Mouse (Mus musculus) macrophage (primary cell): ENCODE results near the gene Fbxo34. TPM values are rescaled to one million over a fixed set of nuclear protein-coding genes. Genes with fewer than 3 reads are reported as not detected.
"Not testable (repeated sequence)": the region's sequence is repeated elsewhere in the genome, so short reads cannot be mapped to it uniquely, and the experiment has no call there.

Experiments used
- H3K27ac ChIP-seq: fragments of 350-480 bp; formaldehyde crosslinking; 2 replicates; pipeline ENCODE4 v1.9.0; 2021
- H3K36me3 ChIP-seq: fragments of 350-480 bp; formaldehyde crosslinking; 2 replicates; pipeline ENCODE4 v1.9.0; 2021; ENCODE audit errors: inconsistent target
- H3K4me3 ChIP-seq: fragments of 350-480 bp; formaldehyde crosslinking; 2 replicates; pipeline ENCODE4 v1.9.0; 2021; ENCODE audit errors: inconsistent target
- H3K79me2 ChIP-seq: fragments of 350-480 bp; formaldehyde crosslinking; 2 replicates; pipeline ENCODE4 v1.9.0; 2021; ENCODE audit errors: inconsistent target
- WGBS: methylation state at CpG from one replicate; pipeline ENCODE4 v1.1.7; 2026; ENCODE audit warnings: inconsistent platforms; ENCODE audit not compliant: missing documents; 5-methylcytosine and 5-hydroxymethylcytosine counted together
- polyA plus RNA-seq: library from polyadenylated mRNA; stranded (reverse); fragments of 250-400 nt; gene quantifications from 3 replicates; pipeline ENCODE4 v1.2.4, GENCODE M21; 2018; ENCODE audit warnings: inconsistent platforms

Fbxo34 gene
- polyA plus RNA-seq, 1 experiment from 2014 or later: 16.6 TPM

DNA sequence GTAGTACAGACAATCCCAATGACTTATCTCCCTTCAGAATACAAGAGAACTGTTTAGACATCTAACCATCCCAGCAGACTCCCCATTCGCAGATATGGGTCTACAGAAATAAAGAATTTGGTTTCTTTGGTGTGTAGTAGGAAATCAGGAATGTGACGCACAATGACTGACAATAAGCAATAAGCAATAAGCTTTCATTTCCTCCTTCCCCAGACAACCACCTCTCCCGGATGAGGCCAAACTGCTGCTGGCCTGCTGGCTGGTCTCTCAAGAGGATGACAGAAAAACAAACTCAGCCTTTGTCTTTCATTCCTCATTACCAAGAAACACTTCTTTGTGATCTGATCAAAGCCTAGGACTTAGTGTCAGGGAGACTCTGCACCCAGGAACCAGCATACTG, 92.1 kb downstream of the Fbxo34 start:
- Histone ChIP-seq H3K79me2 (no peaks in the 10 kb centered on the region), H3K4me3 (no peak overlapping the region), H3K27ac (peak overlapping the region; percentile 79), H3K36me3 (peaks cover 32% of the 10 kb centered on the region)
- 43% methylated on average over 3 of the region's 3 CpGs for WGBS

- no peak overlapping the region for H3K27ac ChIP-seq
- no peak overlapping the region for H3K4me3 ChIP-seq
- WGBS: 96% methylated on average over 5 of the region's 5 CpGs
- peaks cover 49% of the 10 kb centered on the region for H3K36me3 ChIP-seq
- no peaks in the 10 kb centered on the region for H3K79me2 ChIP-seq
Observed at GRCm38 (mm10) chr14:47544286-47544685, 94.1 kb downstream of the Fbxo34 start.

- no peaks in the 10 kb centered on the region for H3K79me2 ChIP-seq
- no peak overlapping the region for H3K4me3 ChIP-seq
- H3K27ac ChIP-seq: no peak overlapping the region
- peaks cover 55% of the 10 kb centered on the region for H3K36me3 ChIP-seq
- 97% methylated on average over 4 of the region's 4 CpGs for WGBS
Observed at GRCm38 (mm10) chr14:47544877-47545276, 94.7 kb downstream of the Fbxo34 start.

DNA sequence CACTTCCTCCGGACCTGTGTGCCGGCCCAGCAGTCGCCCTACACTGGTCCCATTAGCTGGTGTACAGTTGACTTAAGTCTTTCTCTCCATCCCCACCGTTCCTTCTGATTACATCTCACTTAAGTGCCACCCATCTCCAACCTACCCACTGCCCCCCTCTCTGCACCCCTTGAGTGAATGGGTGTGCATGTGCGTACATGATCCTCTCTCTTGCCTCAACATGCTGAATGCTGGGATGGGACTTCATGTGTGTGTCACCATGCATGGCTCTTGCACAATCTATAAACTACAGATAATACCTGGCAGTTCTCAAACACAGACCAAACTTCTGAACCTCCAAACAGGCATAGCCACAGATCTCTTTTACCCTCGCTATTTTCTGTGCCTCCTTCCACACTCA, 101.4 kb downstream of the Fbxo34 start:
- H3K79me2 ChIP-seq: no peaks in the 10 kb centered on the region
- WGBS: 100% methylated on average over 4 of the region's 6 CpGs
- peaks cover 57% of the 10 kb centered on the region for H3K36me3 ChIP-seq
- no peak overlapping the region for H3K27ac ChIP-seq
- H3K4me3 ChIP-seq: no peak overlapping the region

DNA sequence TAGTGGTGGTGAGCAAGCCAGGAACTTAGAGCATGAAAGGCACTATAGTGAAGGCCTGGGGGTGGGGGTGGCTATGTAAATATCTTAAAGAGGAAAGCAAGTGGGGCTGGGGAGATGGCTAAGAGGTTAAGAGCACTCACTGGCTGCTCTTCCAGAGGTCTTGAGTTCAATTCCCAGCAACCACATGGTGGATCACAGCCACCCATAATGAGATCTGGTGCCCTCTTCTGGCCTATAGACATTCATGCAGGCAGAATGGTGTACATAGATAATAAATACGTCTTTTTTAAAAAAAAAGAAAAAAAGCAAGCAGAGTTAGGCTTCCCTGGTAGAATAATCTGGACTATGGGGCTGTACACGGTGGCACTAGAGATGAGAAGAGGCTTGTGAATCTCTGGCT, 103.2 kb downstream of the Fbxo34 start:
- Histone ChIP-seq H3K36me3 (peaks cover 53% of the 10 kb centered on the region), H3K27ac (no peak overlapping the region), H3K4me3 (no peak overlapping the region), H3K79me2 (no peaks in the 10 kb centered on the region)
- WGBS: 100% methylated on average over 2 of the region's 2 CpGs

DNA sequence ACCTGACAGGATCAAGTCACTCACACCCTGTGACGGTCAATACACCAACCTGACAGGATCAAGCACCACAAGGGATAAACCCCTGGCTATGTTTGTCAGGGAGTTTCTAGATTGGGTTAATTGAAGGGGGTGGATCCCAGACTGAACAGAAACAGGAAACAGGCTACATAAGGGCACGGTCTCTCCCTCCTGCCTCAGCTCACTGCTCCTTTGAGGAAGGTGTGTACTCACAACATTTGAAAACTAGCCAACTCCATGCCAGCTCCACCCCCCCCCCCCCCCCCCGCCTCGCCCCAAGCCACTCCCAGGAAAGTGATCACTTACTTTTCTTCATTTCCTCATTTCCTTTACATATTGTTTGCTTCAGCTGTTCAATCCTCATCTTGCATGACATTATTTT, 104.0 kb downstream of the Fbxo34 start:
- Histone ChIP-seq H3K27ac (no peak overlapping the region), H3K36me3 (peaks cover 55% of the 10 kb centered on the region; the same call in 1 of the 2 replicates), H3K4me3 (no peak overlapping the region), H3K79me2 (no peaks in the 10 kb centered on the region)
- 50% methylated on average over 2 of the region's 4 CpGs for WGBS

- Histone ChIP-seq H3K79me2 (no peaks in the 10 kb centered on the region), H3K27ac (no peak overlapping the region), H3K4me3 (no peak overlapping the region), H3K36me3 (peaks cover 50% of the 10 kb centered on the region; the same call in 1 of the 2 replicates)
- WGBS: 96% methylated on average over 5 of the region's 5 CpGs
Observed at GRCm38 (mm10) chr14:47555225-47555624, 105.0 kb downstream of the Fbxo34 start.

GRCm38 (mm10) chr14:47560714-47561113, 110.5 kb downstream of the Fbxo34 start:
- H3K36me3 ChIP-seq: peaks cover 39% of the 10 kb centered on the region
- 85% methylated on average over 2 of the region's 2 CpGs for WGBS
- H3K79me2 ChIP-seq: peaks cover 48% of the 10 kb centered on the region
- no peak overlapping the region for H3K4me3 ChIP-seq
- H3K27ac ChIP-seq: no peak overlapping the region

GRCm38 (mm10) chr14:47562530-47562929, 112.3 kb downstream of the Fbxo34 start:
- WGBS: 100% methylated on average over 1 of the region's 1 CpGs
- Histone ChIP-seq H3K36me3 (peaks cover 29% of the 10 kb centered on the region), H3K4me3 (no peak overlapping the region), H3K27ac (no peak overlapping the region), H3K79me2 (peaks cover 66% of the 10 kb centered on the region)

GRCm38 (mm10) chr14:47563106-47563505, 112.9 kb downstream of the Fbxo34 start:
- H3K4me3 ChIP-seq: no peak overlapping the region
- peaks cover 72% of the 10 kb centered on the region for H3K79me2 ChIP-seq
- H3K36me3 ChIP-seq: peaks cover 23% of the 10 kb centered on the region
- H3K27ac ChIP-seq: no peak overlapping the region
- 88% methylated on average over 4 of the region's 4 CpGs for WGBS

DNA sequence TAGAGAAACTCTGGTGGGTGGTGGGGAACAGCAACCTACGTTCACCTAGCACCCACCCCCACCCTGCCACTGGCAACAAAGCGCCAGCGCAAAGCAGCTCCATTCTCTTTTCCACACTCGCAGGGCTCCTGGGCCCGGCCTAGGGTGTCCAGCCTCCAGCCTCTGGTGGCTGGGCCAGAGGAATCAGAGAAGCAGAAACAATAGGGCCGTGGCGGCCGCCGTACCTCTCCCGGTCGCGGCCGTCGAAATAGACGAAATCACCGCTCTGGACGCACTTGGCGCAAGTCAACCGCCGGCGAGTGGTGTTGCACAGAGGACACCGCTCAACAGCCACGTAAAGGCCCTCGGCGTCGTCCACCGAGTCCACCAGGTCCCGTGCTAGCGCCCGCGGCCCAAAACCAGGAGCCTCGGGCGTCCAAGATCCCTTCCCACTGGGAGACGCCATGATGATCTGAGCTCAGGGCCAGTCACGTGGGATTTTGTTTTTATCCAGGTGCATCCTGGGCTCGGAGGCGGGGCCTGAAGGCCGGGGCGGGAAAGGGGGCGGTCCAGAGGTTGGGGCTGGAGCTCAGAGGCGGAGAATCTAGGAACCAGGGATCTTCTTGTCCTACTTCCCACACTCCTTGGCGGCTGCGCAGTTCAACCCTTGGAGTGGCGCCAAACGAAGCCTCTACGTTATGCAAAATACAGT, 117.9 kb downstream of the Fbxo34 start:
- WGBS: under 1% methylated on average over 45 of the region's 46 CpGs
- Histone ChIP-seq H3K4me3 (peak overlapping the region; percentile 92), H3K27ac (peak overlapping the region; percentile 48), H3K79me2 (peaks cover 49% of the 10 kb centered on the region), H3K36me3 (peaks cover 8% of the 10 kb centered on the region; the same call in 1 of the 2 replicates)

DNA sequence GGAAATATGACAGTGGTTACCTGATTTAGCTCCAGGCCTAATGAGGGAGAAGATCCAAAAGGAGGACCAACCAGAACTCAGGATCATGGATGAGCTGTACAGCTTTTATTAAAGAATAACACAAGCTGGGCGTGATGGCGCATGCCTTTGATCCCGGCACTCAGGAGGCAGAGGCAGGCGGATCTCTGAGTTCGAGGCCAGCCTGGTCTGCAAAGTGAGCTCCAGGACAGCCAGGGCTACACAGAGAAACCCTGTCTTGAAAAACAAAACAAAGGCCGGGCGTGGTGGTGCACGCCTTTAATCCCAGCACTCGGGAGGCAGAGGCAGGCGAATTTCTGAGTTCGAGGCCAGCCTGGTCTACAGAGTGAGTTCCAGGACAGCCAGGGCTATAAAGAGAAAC, 120.3 kb downstream of the Fbxo34 start, which contains the start of gene Atg14:
Atg14 (minus strand) TSS at position 101 of the 400 bp plus-strand sequence.
- H3K79me2 ChIP-seq: peaks cover 26% of the 10 kb centered on the region
- H3K27ac ChIP-seq, H3K36me3 ChIP-seq, H3K4me3 ChIP-seq: not testable (repeated sequence)
- WGBS: 98% methylated on average over 5 of the region's 11 CpGs

DNA sequence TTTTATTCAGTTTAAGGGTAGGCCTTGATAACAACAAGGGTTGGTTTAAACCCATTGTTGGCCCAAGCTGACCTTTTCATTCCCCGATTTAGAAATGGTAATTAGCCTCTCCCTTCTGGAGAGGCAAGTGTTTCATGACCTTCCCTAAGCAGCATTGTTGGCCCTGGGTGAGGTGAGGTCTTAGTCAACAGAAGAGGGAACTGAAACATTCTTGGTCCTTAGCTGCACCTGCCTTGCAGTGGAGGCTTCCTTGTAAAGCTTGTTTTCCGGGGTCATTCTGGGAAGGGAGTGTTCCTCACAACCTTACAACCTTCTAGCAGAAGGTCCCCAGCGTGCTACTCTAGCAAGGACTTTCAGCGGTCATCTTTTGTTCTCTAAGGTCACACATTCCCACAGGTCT, 122.5 kb downstream of the Fbxo34 start:
- Histone ChIP-seq H3K27ac (no peak overlapping the region), H3K4me3 (no peak overlapping the region), H3K36me3 (no peaks in the 10 kb centered on the region), H3K79me2 (peaks cover 5% of the 10 kb centered on the region)
- 95% methylated on average over 4 of the region's 4 CpGs for WGBS

DNA sequence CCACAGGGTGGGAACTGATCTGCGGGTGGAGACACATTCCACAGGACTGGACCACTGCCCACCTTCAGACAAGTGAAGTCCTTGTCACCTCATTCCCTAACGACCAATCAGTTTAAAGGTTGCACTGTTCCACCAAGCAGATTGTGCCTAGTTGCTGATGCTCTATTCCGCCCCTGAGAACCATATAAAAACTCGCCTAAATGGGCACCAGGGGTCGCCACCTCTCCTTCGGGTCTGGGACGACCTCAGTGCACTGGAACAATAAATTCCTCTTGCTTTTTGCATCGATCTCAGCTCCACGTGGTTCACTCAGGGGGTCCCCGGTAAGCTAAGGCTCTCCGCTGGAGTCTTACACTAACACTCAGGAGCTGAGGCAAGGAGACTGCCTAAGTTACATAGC, 124.5 kb downstream of the Fbxo34 start:
- WGBS: 90% methylated on average over 7 of the region's 11 CpGs
- Histone ChIP-seq H3K4me3 (no peak overlapping the region), H3K36me3 (no peaks in the 10 kb centered on the region), H3K79me2 (no peaks in the 10 kb centered on the region), H3K27ac (no peak overlapping the region)

GRCm38 (mm10) chr14:47576687-47577086, 126.5 kb downstream of the Fbxo34 start:
- Histone ChIP-seq H3K36me3 (no peaks in the 10 kb centered on the region), H3K4me3 (no peak overlapping the region), H3K79me2 (no peaks in the 10 kb centered on the region), H3K27ac (no peak overlapping the region)
- WGBS: 74% methylated on average over 4 of the region's 4 CpGs

DNA sequence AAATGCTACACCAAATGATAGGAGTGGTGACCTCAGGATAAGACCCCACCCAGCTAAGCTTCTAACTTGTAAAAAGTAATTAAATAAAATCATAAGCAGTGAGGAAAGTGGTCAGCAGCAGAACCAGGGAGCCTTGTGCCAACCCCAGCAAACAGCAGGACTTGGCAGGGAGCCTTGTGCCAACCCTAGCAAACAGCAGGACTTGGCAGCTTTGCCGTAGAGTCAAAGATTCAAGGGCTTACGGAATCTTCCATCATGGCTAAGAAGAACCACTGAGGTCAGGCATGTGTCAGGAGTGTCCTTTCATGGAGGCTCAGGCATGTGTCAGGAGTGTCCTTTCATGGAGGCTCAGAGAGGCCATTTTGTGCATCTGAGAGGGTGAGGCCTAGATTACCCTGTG, 127.9 kb downstream of the Fbxo34 start:
- H3K79me2 ChIP-seq: no peaks in the 10 kb centered on the region
- no peak overlapping the region for H3K27ac ChIP-seq
- 95% methylated on average over 2 of the region's 2 CpGs for WGBS
- no peaks in the 10 kb centered on the region for H3K36me3 ChIP-seq
- no peak overlapping the region for H3K4me3 ChIP-seq
